Mouse (Mus musculus) heart, postnatal 10 days (tissue): Measurements from ENCODE around the gene 4930519G04Rik. TPM values are rescaled to one million over a fixed set of nuclear protein-coding genes. Genes with fewer than 3 reads are reported as not detected.
"Not testable (repeated sequence)": the region's sequence is repeated elsewhere in the genome, so short reads cannot be mapped to it uniquely, and the experiment has no call there.

Source experiments
- DNase-seq, 2 experiments: peaks; one replicate each; pipeline ENCODE4 v3.0.0; 2021
- intact Hi-C: fragments of 180-260 bp; cut with DNase I; formaldehyde crosslinking; loops from one replicate; pipeline ENCODE4 v1.15.1; 2025
- total RNA-seq, 2 experiments: library from RNA; stranded (reverse); gene quantifications; 2 replicates each; pipeline ENCODE4 v1.2.3; 2021

Gene 4930519G04Rik
- total RNA-seq, 2 experiments from 2014 or later: not detected

DNA sequence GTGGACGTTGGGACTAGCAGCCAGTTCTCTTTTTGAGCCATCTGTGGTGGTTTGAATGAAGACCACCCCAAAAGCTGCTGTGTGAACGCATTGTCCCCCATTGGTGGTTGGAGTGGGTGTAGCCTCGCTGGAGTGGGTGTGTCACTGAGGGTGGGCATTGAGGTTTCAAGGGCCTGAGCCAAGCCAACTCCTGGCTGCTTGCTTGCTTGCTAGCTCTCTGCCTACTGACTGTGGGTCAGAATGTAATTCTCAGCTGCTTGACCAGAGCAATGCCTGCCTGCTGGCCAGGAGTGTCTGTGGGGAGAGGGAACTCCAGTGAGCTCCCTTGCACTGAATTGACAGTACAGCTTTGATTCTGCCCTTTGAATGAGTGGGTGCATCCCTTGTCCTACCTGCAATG is 23.7 kb upstream of the 4930519G04Rik start:
- intact Hi-C loops: no loop called here
- DNase-seq: no peak

DNA sequence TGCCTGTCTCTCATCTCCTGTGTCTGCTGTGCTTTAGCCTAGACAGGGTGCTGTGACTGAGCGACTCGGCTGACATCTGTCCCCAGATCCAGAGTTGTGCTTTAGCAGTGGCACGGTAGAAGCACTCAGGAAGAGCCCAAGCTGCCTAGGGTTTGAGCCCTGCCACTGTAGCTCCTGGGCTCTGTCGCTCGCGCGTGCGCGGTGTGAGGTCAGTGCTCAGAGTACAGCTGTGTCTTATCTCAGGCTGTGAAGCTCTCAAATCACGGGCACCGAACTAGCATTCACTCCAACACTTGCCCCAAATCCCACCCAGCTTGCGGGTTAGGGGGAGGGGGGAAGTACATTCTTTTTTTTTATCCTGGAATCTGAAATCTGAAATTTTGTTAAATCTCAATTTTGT is 16.6 kb upstream of the 4930519G04Rik start:
- intact Hi-C loops: no loop called here
- no peak for DNase-seq

DNA sequence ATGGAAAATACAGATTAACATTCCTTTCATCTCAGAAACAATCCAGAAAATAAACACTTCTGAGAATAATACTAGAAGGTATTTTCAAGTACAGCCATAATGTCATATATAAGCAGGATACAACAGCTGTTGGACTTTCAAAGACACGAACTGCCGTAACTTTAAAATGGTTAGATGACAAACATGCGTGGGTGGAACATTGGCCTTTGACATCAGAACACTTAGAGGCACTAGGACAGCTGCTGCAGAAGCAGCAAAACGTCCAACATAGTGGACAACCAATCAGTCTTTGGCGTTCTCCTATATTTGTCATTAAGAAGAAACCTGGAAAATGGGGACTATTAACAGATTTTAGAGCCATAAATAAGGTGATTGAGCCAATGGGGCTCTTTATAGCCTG is 13.0 kb upstream of the 4930519G04Rik start:
- intact Hi-C loops, DNase-seq: not testable (repeated sequence)

DNA sequence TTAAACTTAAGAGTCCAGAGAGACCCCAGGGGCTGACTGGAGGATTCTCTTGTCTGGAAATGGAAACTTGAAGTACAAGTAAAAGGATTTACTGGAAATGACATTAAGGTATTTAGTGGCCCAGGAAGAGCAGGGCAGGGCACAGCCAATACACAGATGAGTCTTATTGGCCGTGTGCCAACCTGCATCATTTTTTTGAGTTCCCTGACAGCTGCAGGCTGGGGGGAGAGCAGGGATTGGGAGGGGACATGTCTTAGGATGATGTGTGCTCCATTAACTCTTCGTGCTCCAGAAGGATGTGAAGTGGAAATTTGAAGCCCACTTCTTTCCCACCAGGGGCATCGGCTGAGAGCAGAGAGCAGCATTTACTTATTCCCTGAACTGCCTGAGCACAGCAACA is 11.3 kb upstream of the 4930519G04Rik start:
- DNase-seq, intact Hi-C loops: not testable (repeated sequence)

DNA sequence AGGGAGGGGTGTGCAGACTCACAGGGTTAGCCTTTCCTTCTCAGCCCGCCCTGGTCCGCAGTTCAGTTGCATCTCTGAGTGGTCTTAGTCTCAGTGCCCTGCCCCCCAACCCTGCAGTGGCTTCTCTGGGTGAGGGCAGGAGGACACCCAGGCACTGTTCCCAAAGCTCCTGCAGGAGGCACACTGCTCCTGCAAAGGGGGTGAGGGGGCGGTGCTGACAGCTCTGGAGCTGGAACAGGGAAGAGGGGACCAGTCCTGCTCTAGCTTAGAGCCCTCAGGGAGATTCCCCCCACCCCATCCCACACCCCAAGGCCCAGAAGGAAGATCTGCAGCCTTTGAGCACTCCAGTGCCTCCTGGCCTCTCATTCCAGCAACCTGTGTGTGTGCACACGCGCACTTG is 10.8 kb upstream of the 4930519G04Rik start:
- intact Hi-C loops: no loop called here
- no peak for DNase-seq

DNA sequence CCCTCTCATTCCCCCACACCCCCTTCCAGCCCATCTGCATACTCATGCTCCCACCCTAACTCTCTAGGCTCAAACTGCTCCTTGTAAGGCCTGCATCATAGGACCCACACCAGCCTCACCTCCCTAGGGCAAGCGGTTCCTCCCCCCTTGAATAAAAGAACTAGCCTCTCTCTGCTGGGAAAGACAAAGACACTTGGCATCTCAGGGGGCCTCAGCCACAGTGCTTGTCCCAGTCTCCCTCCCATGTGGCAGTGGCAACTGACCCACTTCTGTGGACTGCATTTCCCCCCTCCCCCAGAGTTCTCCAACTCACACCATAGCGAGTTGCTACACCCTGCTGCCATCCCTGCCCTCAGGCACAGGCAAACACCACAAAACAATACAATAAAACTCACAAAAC is 9.1 kb upstream of the 4930519G04Rik start:
- DNase-seq, intact Hi-C loops: not testable (repeated sequence)

DNA sequence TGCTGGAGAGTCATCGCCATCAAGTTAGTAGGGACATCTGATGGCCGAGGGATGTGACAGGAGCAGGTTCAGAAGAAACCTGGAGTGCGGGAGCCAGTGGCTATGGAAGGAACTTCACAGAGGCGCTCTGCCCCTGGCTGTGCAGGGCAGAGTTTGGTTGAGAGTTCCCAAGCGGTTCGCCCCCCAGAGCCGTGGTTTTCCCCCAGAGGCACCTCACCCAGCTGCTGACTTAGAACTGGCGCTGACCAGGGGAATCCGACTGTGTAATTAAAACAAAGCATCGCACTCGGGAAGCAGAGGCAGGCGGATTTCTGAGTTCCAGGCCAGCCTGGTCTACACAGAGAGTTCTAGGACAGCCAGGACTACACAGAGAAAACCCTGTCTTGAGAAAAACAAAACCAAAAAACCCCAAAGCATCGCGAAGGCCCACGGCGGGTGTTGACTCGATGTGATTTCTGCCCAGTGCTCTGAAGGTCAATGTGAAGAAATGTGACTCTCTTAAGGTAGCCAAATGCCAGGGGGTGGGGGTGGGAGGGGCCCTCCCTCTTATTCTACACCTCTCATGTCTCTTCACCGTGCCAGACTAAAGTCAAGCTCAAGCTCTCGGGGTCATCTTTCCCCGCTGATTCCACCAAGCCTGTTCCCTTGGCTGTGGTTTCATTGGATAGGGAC is 1.8 kb upstream of the 4930519G04Rik start:
- DNase-seq: no peak
- intact Hi-C loops: no loop called here

DNA sequence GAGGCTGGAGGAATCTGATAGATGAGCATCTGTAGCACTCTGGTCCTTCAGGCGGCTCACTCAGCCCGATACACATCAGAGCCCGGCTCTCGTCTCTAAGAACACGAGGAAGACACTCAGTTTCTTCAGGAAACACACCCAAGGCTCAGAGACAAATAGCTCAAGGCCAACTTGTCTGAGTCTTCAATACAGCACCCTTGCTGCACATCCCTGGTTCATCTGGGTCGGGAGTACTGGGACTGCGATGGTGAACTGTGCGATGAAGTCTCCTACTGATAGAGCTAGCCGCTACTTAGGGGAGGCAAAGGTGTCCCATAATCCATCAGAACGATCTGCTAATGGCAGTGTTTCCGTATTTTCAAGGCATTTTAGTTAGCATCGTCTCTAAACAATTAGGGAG is 5.1 kb downstream of the 4930519G04Rik start, which contains the start of gene Gm9936:
Gene Gm9936, minus strand, starts transcription at position 101 of the 400 bp plus-strand sequence.
- intact Hi-C loops: loop anchor here (2.0 kb wide), 1 partner anchor 156 kb away; no protein-coding TSS in a partner anchor

DNA sequence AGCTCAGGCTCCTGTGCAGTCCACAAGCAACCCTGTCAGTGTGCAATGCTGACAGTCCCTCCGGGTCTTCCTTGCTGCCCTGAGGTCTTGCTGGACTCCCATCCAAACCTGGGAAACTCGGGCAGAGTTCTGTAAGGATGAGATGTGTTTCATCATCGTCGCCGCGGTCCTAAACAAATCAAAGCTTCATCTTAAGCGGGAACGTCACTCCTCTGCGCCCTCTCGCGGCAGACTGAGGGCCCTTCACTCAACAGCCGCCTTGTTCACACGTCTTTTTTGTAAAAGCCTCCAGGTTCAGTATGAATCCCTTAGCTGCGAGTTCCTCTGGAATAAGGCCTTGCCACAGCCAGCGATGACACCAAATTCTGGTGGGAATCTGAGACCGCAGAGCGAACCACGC is 5.8 kb downstream of the 4930519G04Rik start:
- intact Hi-C loops: loop anchor here (2.0 kb wide), 1 partner anchor 156 kb away; no protein-coding TSS in a partner anchor
- DNase-seq: peak; percentile 71 to 83

More for the DNA sequence above, 5.1 kb downstream of the 4930519G04Rik start, which contains the start of gene Gm9936:
- no peak for DNase-seq

DNA sequence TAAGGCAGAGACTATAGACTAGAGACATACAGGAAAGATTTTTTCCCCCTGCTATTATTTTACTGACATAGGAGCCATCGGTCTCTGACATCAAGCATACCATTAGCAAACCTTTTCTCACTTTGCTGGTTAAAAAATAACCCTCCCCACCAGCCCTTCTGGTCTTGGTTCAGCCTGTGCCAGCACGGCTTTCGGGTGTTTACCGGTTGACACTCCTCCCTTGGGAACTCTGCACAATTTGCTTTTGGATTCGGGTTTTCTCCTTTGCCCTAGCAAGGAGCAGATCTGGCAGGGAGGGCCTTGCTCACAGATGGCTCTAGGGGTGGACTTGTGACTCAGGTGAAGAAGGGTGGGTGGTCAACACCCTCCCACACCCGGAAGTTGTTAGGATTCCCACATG is 8.3 kb downstream of the 4930519G04Rik start:
- intact Hi-C loops: no loop called here
- no peak for DNase-seq

DNA sequence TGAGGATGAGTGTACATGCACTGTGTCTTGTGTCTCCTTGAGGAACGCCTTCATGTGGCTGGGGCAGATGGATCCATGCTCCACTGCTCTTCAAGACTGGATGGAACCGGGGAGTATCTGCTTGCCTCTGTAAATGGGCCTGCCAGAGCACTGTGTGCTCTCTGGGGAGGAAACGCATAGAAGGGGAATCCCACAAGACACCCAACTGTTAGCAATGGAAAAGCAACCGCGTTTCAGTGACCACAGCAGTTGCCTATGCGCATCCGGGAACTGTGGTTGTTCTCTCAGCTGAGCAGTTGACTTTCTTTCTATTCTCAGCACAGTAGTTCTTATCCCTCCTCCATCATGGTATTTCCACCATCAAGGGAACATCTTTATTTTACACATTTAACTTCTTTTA is 11.3 kb downstream of the 4930519G04Rik start:
- no peak for DNase-seq
- intact Hi-C loops: no loop called here

DNA sequence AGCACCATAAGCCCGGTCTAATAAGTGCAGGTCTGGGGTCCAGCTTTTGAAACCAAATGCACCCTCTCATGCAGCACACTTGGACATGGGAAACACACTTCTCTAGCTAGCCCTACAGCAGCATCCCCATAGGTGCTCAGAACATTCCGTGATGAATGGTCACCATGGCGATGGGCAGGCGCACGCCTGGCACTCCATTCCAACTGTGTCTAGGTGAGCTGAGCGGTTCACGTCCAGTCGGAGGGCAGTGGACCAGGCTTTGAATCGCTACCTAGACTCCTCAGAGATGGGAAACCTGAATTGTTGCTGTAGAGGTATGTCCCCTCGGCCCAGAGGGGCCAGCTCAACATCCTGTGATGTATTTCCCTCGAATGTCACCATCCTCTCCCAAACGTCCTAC is 11.8 kb downstream of the 4930519G04Rik start:
- intact Hi-C loops: no loop called here
- no peak for DNase-seq

DNA sequence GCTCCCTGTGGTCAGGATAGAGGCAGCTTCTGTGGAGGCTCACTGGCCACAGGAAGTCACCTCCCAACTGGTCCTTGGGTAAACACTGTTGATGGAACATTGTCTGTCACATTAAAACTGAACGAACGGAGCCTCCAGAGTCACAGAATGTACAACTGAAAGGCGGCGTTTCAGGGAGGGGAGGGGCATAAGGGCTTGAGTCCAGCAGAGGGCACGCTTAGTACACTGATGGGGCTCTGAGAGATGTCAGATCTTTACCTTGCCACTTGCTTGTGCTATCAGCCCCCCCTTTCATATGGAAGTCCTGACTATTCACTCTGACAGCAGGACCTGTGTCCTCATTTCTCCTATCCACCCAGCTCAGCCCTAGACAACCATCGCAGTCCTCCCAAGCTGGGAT is 22.4 kb downstream of the 4930519G04Rik start:
- peak in 1 of 2 experiments; percentile 15 for DNase-seq
- intact Hi-C loops: no loop called here

DNA sequence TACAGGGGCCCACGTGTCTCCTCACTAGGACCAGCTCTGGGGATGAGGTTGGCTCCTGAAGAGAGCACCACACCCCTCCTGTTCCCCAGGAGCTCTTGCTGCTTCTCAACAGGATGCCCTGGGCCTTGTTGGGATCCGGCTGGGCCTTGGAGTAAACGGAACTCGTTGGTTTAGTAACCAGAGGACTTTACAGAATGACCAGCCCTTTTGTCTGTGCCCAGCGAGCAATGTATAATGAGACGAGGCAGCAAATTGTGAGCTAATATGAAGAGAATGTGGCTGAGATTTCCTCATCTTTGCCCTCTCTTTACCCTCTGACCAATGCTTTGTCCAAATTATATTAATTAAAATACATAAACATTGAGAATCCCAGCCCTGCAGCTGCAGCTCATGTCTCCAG is 22.9 kb downstream of the 4930519G04Rik start:
- intact Hi-C loops: no loop called here
- DNase-seq: no peak

DNA sequence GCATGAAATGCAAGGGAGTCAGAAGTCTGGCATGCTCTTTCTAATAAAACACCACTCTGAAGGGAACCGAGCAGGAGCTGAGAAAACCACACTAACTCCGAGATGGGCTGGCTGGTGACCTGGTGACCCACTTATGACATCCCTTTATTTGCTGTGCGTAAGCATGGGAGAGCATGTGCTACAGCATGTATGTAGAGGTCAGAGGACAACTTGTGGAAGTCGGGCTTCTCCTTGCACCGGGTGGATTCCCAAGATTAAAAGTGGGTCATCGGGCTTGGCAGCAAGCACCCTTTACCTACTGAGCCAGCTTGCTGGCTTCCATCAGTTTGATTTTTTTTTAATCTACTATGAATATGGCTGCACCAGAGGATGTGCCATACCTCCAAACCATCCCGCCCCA is 24.0 kb downstream of the 4930519G04Rik start:
- no peak for DNase-seq
- intact Hi-C loops: no loop called here

DNA sequence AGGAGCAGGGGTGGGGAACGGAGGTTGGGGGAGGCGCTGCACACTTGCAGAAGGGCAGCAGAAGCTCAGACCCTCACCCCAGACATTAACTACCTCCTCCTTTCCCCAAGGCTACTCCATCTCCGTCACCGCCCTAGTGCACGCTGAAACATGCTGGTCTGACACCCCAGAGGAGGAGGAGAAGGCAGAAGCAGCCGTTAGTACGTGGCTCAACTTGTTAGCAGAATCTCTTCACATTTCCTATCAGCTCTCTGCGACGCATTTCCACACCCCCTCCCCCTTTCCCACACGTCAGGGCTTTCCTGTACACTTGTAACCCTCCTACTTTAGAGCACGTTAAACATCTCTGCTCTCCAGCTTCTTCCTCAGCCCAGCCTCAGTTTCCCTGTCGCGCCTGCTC is 25.9 kb downstream of the 4930519G04Rik start:
- intact Hi-C loops: no loop called here
- DNase-seq: no peak

DNA sequence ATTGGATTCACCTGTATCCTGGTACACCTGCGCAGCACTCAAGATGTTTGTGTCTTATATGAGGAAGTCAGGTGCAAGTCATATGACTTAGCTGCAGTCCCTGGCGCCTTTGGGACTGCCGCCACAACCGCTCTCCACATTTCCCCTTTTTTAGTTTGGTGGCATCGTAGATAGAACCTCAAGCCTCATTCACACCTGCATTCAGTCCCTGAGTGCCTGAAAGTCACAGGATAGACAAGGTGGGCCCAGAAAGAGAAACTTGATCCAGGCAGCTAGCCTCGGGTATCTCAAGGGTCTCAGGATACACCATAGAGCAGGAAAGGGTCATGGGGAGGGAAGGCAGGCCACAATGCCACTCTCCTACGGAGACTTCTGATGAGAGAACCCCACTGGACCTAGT is 28.9 kb downstream of the 4930519G04Rik start:
- intact Hi-C loops, DNase-seq: not testable (repeated sequence)

DNA sequence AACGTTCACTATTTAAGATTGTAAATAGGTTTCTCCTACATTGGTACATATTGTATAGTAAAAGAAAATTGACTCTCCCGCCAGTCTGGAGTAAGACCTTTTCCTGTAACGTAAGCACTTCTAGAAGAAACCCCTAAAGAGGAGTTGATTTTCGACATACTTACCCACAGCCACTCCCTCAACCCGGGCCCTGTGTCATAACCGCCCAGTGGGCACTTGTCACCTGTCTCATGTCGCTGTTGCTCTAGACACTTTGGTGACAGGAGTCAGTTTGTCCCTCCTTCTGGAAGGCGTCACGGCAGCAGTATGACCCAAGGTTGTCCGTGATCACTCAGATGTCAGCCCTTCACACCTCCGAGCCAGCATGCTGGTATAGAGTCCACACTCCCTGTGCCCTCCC is 29.6 kb downstream of the 4930519G04Rik start:
- no peak for DNase-seq
- intact Hi-C loops: no loop called here

DNA sequence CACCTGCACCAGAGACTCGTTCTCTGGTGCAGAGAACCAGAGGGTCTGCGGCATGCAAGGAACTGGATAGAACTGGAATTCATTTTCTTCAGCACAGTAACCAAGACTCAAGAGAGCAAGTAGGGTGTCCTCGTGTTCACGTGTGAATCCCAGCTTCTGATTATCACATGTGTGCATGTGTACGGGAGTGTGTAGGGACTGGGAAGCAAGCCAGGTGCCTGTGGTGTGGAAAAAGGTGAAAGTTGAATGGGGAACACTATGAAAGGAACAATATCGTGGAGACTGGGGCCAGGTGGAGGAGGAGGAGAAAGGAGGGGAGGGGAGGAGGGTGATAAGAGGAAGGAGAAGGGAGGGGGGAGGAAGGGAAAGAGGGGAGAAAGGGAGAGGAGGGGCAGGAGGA is 33.3 kb downstream of the 4930519G04Rik start:
- no peak for DNase-seq
- intact Hi-C loops: no loop called here

DNA sequence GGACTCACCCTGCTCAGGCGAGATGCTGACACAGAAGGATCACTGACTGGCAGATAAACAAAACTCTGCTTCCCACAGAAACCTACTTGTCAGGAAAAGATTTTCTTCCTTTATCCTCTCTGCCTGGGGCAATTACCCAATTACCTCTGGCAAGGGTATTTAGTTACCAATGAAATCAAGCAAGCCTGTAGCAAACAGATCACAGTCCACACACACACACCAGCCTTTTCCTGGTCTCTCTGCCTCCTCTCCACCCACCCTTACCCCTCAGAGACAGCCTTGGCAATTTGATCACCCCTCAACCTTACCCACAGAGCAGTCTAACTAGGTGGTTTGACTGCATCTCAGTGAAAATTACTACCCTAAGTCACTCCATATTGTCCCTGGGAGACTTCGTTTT is 35.5 kb downstream of the 4930519G04Rik start:
- no peak for DNase-seq
- intact Hi-C loops: no loop called here

DNA sequence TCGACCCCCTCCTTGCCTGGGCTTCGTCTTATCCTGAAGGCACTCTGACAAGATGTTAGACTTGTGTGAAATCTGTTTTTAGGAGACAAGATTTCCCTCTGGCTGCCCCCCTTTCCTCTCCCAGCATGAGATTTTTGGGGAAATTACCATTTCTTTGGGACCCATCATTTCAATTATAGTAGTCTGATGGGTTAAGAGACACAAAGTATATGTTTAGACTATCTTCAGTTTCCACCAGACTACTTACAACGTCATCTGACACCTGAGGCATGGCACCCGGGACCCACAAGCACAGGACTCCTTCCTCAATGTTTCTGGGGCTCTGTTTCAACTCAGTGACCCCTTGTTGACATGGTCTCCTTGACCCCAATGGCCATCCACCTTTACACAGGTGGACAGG is 42.1 kb downstream of the 4930519G04Rik start:
- intact Hi-C loops: no loop called here
- DNase-seq: no peak

DNA sequence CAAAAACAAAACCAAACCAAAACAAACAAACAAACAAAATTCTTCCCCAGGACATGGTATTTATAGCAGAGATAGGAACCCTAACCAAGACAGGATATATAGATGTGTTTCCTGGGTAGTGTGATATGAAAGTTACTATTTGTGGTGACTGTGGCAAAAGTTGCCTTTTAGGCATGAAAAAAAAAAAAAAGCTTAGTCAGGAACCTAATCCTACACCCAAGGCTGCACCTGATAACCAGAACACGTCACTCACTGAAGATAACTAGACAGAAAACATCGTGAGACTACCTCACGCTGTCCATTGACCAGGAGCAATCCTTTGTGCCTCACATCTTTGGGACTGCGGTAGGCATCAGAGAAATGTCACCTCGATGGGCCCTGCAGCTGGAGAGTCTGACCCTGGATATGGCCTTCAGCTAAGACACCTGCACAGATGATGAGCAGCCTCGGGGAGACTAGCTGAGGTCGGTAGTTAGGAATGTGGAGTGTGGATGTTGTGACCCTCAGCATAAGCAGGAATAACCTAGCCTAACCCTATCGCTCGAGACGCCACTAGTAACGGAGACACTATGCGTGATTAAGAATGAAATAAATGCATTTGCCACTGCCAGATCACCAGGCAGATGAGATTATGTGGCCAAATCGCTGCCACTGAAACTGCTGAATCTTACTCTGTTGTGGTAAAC is 43.4 kb downstream of the 4930519G04Rik start, which contains the start of gene Oasl2:
Gene Oasl2, plus strand, starts transcription at position 249 of the 686 bp plus-strand sequence.
- DNase-seq: no peak
- intact Hi-C loops: no loop called here
